Comparison of ENCODE assay signal across 26 mouse cellular contexts in the genomic region with DNA sequence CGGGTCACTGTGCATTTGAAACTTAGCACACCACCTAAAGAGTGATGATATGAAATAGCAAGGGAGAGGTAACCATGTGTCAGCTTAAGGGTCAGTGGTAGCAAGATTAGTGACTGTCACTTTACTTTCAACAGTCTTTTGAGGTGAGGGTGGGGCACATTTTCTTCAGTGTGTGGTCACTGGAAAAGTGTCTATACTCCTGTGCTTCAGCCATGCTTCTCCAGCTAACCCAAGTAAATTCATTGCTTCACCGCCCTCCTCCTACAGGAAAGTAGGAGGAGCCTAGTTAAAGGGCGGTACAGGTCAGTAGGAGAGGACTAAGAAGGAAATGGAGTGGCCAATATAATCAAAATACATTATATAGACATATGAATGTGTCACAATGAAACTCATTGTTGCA.
"Had no signal": no experiment of that assay in that cellular context is flagged by ENCODE, and none has a peak within 500 bp of the region (broad histone marks: within the 10 kb centered on the region; RNA-seq: fewer than 3 reads in every experiment).

No protein-coding gene starts in this region.

- H3K4me2 ChIP-seq: embryonic facial prominence, embryonic 12.5 days; embryonic facial prominence, embryonic 13.5 days; embryonic facial prominence, embryonic 15.5 days; forebrain, embryonic 12.5 days; forebrain, embryonic 13.5 days; forebrain, embryonic 15.5 days had no signal

- H3K27me3 ChIP-seq: embryonic facial prominence, embryonic 12.5 days; embryonic facial prominence, embryonic 13.5 days; embryonic facial prominence, embryonic 15.5 days; forebrain, embryonic 12.5 days; forebrain, embryonic 13.5 days; forebrain, embryonic 15.5 days had no signal

- H3K27ac ChIP-seq: embryonic facial prominence, embryonic 10.5 days; embryonic facial prominence, embryonic 12.5 days; embryonic facial prominence, embryonic 13.5 days; embryonic facial prominence, embryonic 15.5 days; forebrain, embryonic 10.5 days; forebrain, embryonic 12.5 days; forebrain, embryonic 13.5 days; forebrain, embryonic 15.5 days; gastrocnemius, adult 2 months; heart, adult 2 months had no signal

- H3K9ac ChIP-seq: embryonic facial prominence, embryonic 12.5 days; embryonic facial prominence, embryonic 13.5 days; embryonic facial prominence, embryonic 15.5 days; forebrain, embryonic 12.5 days; forebrain, embryonic 13.5 days; forebrain, embryonic 15.5 days; forebrain, postnatal 0 days had no signal

- ATAC-seq: forebrain, embryonic 13.5 days; forebrain, embryonic 14.5 days; forebrain, embryonic 15.5 days; forebrain, embryonic 16.5 days; forebrain, postnatal 0 days had no signal

- H3K4me1 ChIP-seq: embryonic facial prominence, embryonic 12.5 days; embryonic facial prominence, embryonic 13.5 days; forebrain, embryonic 10.5 days; forebrain, embryonic 12.5 days; forebrain, embryonic 13.5 days; forebrain, embryonic 15.5 days had no signal

- DNase-seq: cerebellum, adult 9-10 months; cerebellum, adult 9-11 months; cerebellum, postnatal 10 days; cerebellum, postnatal 14 days; cerebellum, postnatal 25 days; cerebellum, postnatal 36 days; embryo, embryonic 11 days; forebrain, postnatal 0 days; gastrocnemius, adult 2 months; gastrocnemius, postnatal 10 days; gastrocnemius, postnatal 14 days; gastrocnemius, postnatal 25 days; gastrocnemius, postnatal 36 days; heart, adult 18-20 months; heart, adult 2 months had no signal

- H3K36me3 ChIP-seq: embryonic facial prominence, embryonic 10.5 days; embryonic facial prominence, embryonic 12.5 days; embryonic facial prominence, embryonic 13.5 days; embryonic facial prominence, embryonic 15.5 days; forebrain, embryonic 10.5 days; forebrain, embryonic 12.5 days; forebrain, embryonic 15.5 days had no signal

- H3K4me3 ChIP-seq: embryonic facial prominence, embryonic 10.5 days; embryonic facial prominence, embryonic 12.5 days; embryonic facial prominence, embryonic 13.5 days; embryonic facial prominence, embryonic 15.5 days; erythroblast, embryonic 14.5 days; forebrain, embryonic 10.5 days; forebrain, embryonic 12.5 days; forebrain, embryonic 13.5 days; forebrain, embryonic 15.5 days; gastrocnemius, adult 2 months; heart, adult 2 months had no signal

- H3K9me3 ChIP-seq: embryonic facial prominence, embryonic 10.5 days; embryonic facial prominence, embryonic 12.5 days; embryonic facial prominence, embryonic 13.5 days; embryonic facial prominence, embryonic 15.5 days; forebrain, embryonic 10.5 days; forebrain, embryonic 12.5 days; forebrain, embryonic 13.5 days; forebrain, embryonic 15.5 days had no signal
